Mouse (Mus musculus) MEL (cell line): ENCODE results near the gene Uckl1. TPM values are rescaled to one million over a fixed set of nuclear protein-coding genes. Genes with fewer than 3 reads are reported as not detected.

Experiments used
- DNase-seq: peaks from one replicate; pipeline ENCODE4 v3.0.0; 2011; ENCODE audit warnings: low read depth, low spot score
- H3K27ac ChIP-seq: 2 replicates; pipeline ENCODE4 v1.5.1; 2012; ENCODE audit warnings: low read depth, mild to moderate bottlenecking, control low read depth, low read length, moderate library complexity; ENCODE audit not compliant: control insufficient read depth
- H3K27me3 ChIP-seq, 2 experiments: fragments of 150-350 bp in 1 of 2; sonication (generic) in 1 of 2; 2 replicates each; pipeline ENCODE4 v1.6.1; 2012; ENCODE audit warnings: low read length in 2 of 2, mild to moderate bottlenecking in 2 of 2, improper control_type of control experiment in 1 of 2, moderate library complexity in 1 of 2; ENCODE audit not compliant: insufficient read depth in 2 of 2, control insufficient read depth in 1 of 2
- H3K36me3 ChIP-seq, 2 experiments: 2 replicates each; pipeline ENCODE4 v1.6.1; 2012 to 2014; ENCODE audit warnings: low read length in 2 of 2, improper control_type of control experiment in 1 of 2, inconsistent platforms in 1 of 2, mild to moderate bottlenecking in 1 of 2; ENCODE audit not compliant: insufficient read depth in 2 of 2, control insufficient read depth in 1 of 2
- H3K4me1 ChIP-seq, 2 experiments: fragments of 150-350 bp in 1 of 2; sonication (generic) in 1 of 2; 2 replicates each; pipeline ENCODE4 v1.6.1; 2012; ENCODE audit warnings: low read length in 2 of 2, improper control_type of control experiment in 1 of 2, mild to moderate bottlenecking in 1 of 2; ENCODE audit not compliant: insufficient read depth in 2 of 2, control insufficient read depth in 1 of 2
- H3K4me3 ChIP-seq, 2 experiments: fragments of 150-350 bp in 1 of 2; sonication (generic) in 1 of 2; 2 replicates each; pipeline ENCODE4 v1.5.1; 2012; ENCODE audit warnings: low read depth in 2 of 2, low read length in 2 of 2, mild to moderate bottlenecking in 2 of 2, moderate library complexity in 2 of 2, control low read depth in 1 of 2, improper control_type of control experiment in 1 of 2; ENCODE audit not compliant: control insufficient read depth in 1 of 2, insufficient read depth in 1 of 2
- H3K79me2 ChIP-seq: 2 replicates; pipeline ENCODE4 v1.6.1; 2012; ENCODE audit warnings: mild to moderate bottlenecking, low read length, moderate library complexity; ENCODE audit not compliant: control insufficient read depth, poor library complexity, insufficient read depth
- H3K9ac ChIP-seq: 2 replicates; pipeline ENCODE4 v1.6.1; 2012; ENCODE audit warnings: low read depth, mild to moderate bottlenecking, control low read depth, low read length, moderate library complexity; ENCODE audit not compliant: control insufficient read depth, poor library complexity, severe bottlenecking
- H3K9me3 ChIP-seq: fragments of 150-350 bp; sonication (generic); replicated peaks from 2 replicates; pipeline ENCODE4 v1.6.1; 2012; ENCODE audit warnings: mild to moderate bottlenecking, low read length, improper control_type of control experiment, moderate library complexity; ENCODE audit not compliant: insufficient read depth
- CHD2 ChIP-seq: IDR thresholded peaks from 2 replicates; pipeline ENCODE4 v1.6.1; 2011; ENCODE audit warnings: low read length, improper control_type of control experiment
- E2F4 ChIP-seq: IDR thresholded peaks from 2 replicates; pipeline ENCODE4 v1.6.1; 2011; ENCODE audit warnings: low read depth, low read length, improper control_type of control experiment, borderline replicate concordance
- GATA1 ChIP-seq: IDR thresholded peaks from 2 replicates; pipeline ENCODE4 v1.6.1; 2011; ENCODE audit warnings: low read depth, low read length, improper control_type of control experiment
- KAT2A ChIP-seq: conservative IDR thresholded peaks from 2 replicates; pipeline ENCODE4 v1.6.1; 2012; ENCODE audit warnings: low read depth, low read length, improper control_type of control experiment, inconsistent platforms
- MAX ChIP-seq: IDR thresholded peaks from 2 replicates; pipeline ENCODE4 v1.6.1; 2011; ENCODE audit warnings: low read length, improper control_type of control experiment
- MYC ChIP-seq: IDR thresholded peaks from 2 replicates; pipeline ENCODE4 v1.6.1; 2011; ENCODE audit warnings: low read depth, mild to moderate bottlenecking, low read length, improper control_type of control experiment, moderate library complexity
- NRF1 ChIP-seq: IDR thresholded peaks from 2 replicates; pipeline ENCODE4 v1.6.1; 2014; ENCODE audit warnings: low read depth, mild to moderate bottlenecking, inconsistent platforms, low read length, improper control_type of control experiment, moderate library complexity; ENCODE audit not compliant: poor library complexity, insufficient read depth, severe bottlenecking
- POLR2A ChIP-seq, 2 experiments: IDR thresholded peaks; 2 replicates each; pipeline ENCODE4 v1.6.1; 2011 to 2012; ENCODE audit warnings: low read length in 2 of 2, mild to moderate bottlenecking in 2 of 2, control low read depth in 1 of 2, improper control_type of control experiment in 1 of 2, low read depth in 1 of 2, moderate library complexity in 1 of 2; ENCODE audit not compliant: control insufficient read depth in 1 of 2, insufficient read depth in 1 of 2, poor library complexity in 1 of 2
- RAD21 ChIP-seq: IDR thresholded peaks from 2 replicates; pipeline ENCODE4 v1.6.1; 2011; ENCODE audit warnings: mild to moderate bottlenecking, low read depth, low read length, improper control_type of control experiment
- RCOR1 ChIP-seq: IDR thresholded peaks from 2 replicates; pipeline ENCODE4 v1.6.1; 2012; ENCODE audit warnings: low read depth, mild to moderate bottlenecking, inconsistent platforms, low read length, improper control_type of control experiment
- SMC3 ChIP-seq: IDR thresholded peaks from 2 replicates; pipeline ENCODE4 v1.6.1; 2011; ENCODE audit warnings: low read depth, low read length, improper control_type of control experiment
- UBTF ChIP-seq: IDR thresholded peaks from 2 replicates; pipeline ENCODE4 v1.6.1; 2012; ENCODE audit warnings: low read depth, mild to moderate bottlenecking, inconsistent platforms, low read length, improper control_type of control experiment, moderate library complexity, borderline replicate concordance; ENCODE audit not compliant: insufficient read depth
- USF1 ChIP-seq: IDR thresholded peaks from 2 replicates; pipeline ENCODE4 v1.6.1; 2014; ENCODE audit warnings: low read depth, mild to moderate bottlenecking, inconsistent platforms, low read length, improper control_type of control experiment, moderate library complexity
- USF2 ChIP-seq, 2 experiments: IDR thresholded peaks; 2 replicates each; pipeline ENCODE4 v1.6.1; 2011 to 2012; ENCODE audit warnings: improper control_type of control experiment in 2 of 2, low read length in 2 of 2, borderline replicate concordance in 1 of 2, inconsistent platforms in 1 of 2, low read depth in 1 of 2, mild to moderate bottlenecking in 1 of 2; ENCODE audit not compliant: insufficient read depth in 1 of 2
- ZKSCAN1 ChIP-seq: IDR thresholded peaks from 2 replicates; pipeline ENCODE4 v1.6.1; 2012; ENCODE audit warnings: low read depth, mild to moderate bottlenecking, inconsistent platforms, low read length, improper control_type of control experiment, moderate library complexity
- ZNF384 ChIP-seq: IDR thresholded peaks from 2 replicates; pipeline ENCODE4 v1.6.1; 2012; ENCODE audit warnings: low read depth, mild to moderate bottlenecking, inconsistent platforms, low read length, improper control_type of control experiment
- polyA plus RNA-seq, 2 experiments: library from polyadenylated mRNA; stranded (reverse) in 1 of 2; unstranded in 1 of 2; fragments of >175 nt in 1 of 2; fragments of >200 nt in 1 of 2; gene quantifications; 2 replicates each; pipeline versions ENCODE4 v1.2.1 to v1.2.4; 2012; ENCODE audit warnings: low replicate concordance in 2 of 2, low read depth in 1 of 2; ENCODE audit not compliant: insufficient read length in 2 of 2, insufficient read depth in 1 of 2, missing spikeins in 1 of 2
- total RNA-seq: library from RNA; depleted of rRNA; stranded (reverse); fragments of 300-350 nt; gene quantifications from 2 replicates; pipeline ENCODE4 v1.2.3, GENCODE M21; 2012

The Uckl1 gene
- total and polyA plus RNA-seq, 3 experiments: 15.2 to 24.6 TPM; not detected in 1

GRCm38 (mm10) chr2:181550233-181550632, 34.5 kb downstream of the Uckl1 start:
- no peaks in the 10 kb centered on the region for H3K27me3 ChIP-seq
- TF ChIP-seq E2F4 (no peak), ZNF384 (no peak), MYC (no peak), ZKSCAN1 (no peak), POLR2A (IDR thresholded peaks at IDR 0.05; ENCODE audit: control insufficient read depth in 1 of 2, insufficient read depth in 1 of 2, low read depth in 1 of 2, low read length in 2 of 2, poor library complexity in 1 of 2) (no peak), USF1 (no peak), SMC3 (no peak), GATA1 (no peak), USF2 (IDR thresholded peaks at IDR 0.05; ENCODE audit: borderline replicate concordance in 1 of 2, insufficient read depth in 1 of 2, low read depth in 1 of 2, low read length in 2 of 2) (no peak), RAD21 (no peak), KAT2A (no peak), CHD2 (no peak), MAX (no peak), UBTF (no peak), RCOR1 (no peak)
- no peaks in the 10 kb centered on the region for H3K79me2 ChIP-seq
- H3K4me3 ChIP-seq: no peak overlapping the region
- no peaks in the 10 kb centered on the region for H3K4me1 ChIP-seq
- peaks cover 0 to 29% of the 10 kb centered on the region in 2 experiments; a peak in 2 of 4 replicates for H3K36me3 ChIP-seq
- no peak overlapping the region for H3K27ac ChIP-seq
- DNase-seq: no peak
- H3K9ac ChIP-seq: no peak overlapping the region
- no peaks in the 10 kb centered on the region for H3K9me3 ChIP-seq

- no peaks in the 10 kb centered on the region for H3K9me3 ChIP-seq
- H3K27me3 ChIP-seq: no peaks in the 10 kb centered on the region
- no peak for TF ChIP-seq NRF1
- TF ChIP-seq GATA1: no peak
- TF ChIP-seq, all 39 proteins: peak for 0
- DNase-seq: no peak
- Histone ChIP-seq H3K4me1 (no peaks in the 10 kb centered on the region), H3K36me3 (peaks cover 0 to 31% of the 10 kb centered on the region in 2 experiments; a peak in 2 of 4 replicates), H3K79me2 (0 out of 2 replicates have a peak, but pooled peaks cover 1% of the 10 kb centered on the region), H3K9ac (no peak overlapping the region), H3K4me3 (no peak overlapping the region), H3K27ac (no peak overlapping the region)
Observed at GRCm38 (mm10) chr2:181548682-181549081, 36.0 kb downstream of the Uckl1 start.
